Mouse (Mus musculus): ENCODE measurements around the gene Acot7.

Gene Acot7

GRCm38 (mm10) chr4:152182205-152182604 is 4.3 kb downstream of the Acot7 start:
- DNase-seq: no peak

- no peak for DNase-seq
Observed at GRCm38 (mm10) chr4:152184353-152185035, 6.6 kb downstream of the Acot7 start.

GRCm38 (mm10) chr4:152185137-152185509 is 7.2 kb downstream of the Acot7 start:
- peak; percentile 70 for DNase-seq

GRCm38 (mm10) chr4:152185510-152186204 is 7.7 kb downstream of the Acot7 start:
- DNase-seq: peak; percentile 69

- no peak for DNase-seq
Observed at GRCm38 (mm10) chr4:152186205-152187082, 8.5 kb downstream of the Acot7 start.

GRCm38 (mm10) chr4:152187142-152187541 is 9.2 kb downstream of the Acot7 start:
- no peak for DNase-seq

- DNase-seq: no peak
Observed at GRCm38 (mm10) chr4:152188651-152189050, 10.7 kb downstream of the Acot7 start.

GRCm38 (mm10) chr4:152189071-152189470 is 11.1 kb downstream of the Acot7 start:
- DNase-seq: no peak

- DNase-seq: no peak
Observed at GRCm38 (mm10) chr4:152189691-152190090, 11.8 kb downstream of the Acot7 start.

- DNase-seq: no peak
Observed at GRCm38 (mm10) chr4:152190096-152190653, 12.2 kb downstream of the Acot7 start.

GRCm38 (mm10) chr4:152190701-152191100 is 12.8 kb downstream of the Acot7 start:
- no peak for DNase-seq

GRCm38 (mm10) chr4:152192569-152192968 is 14.6 kb downstream of the Acot7 start:
- DNase-seq: peak; percentile 50

GRCm38 (mm10) chr4:152194476-152195175 is 16.7 kb downstream of the Acot7 start:
- DNase-seq: no peak

GRCm38 (mm10) chr4:152196276-152196675 is 18.3 kb downstream of the Acot7 start:
- DNase-seq: no peak

- DNase-seq: no peak
Observed at GRCm38 (mm10) chr4:152197545-152197944, 19.6 kb downstream of the Acot7 start.

GRCm38 (mm10) chr4:152199617-152200016 is 21.7 kb downstream of the Acot7 start:
- DNase-seq: no peak

- DNase-seq: no peak
Observed at GRCm38 (mm10) chr4:152201492-152201891, 23.6 kb downstream of the Acot7 start.

GRCm38 (mm10) chr4:152202418-152202817 is 24.5 kb downstream of the Acot7 start:
- DNase-seq: no peak

GRCm38 (mm10) chr4:152202905-152203304 is 25.0 kb downstream of the Acot7 start:
- no peak for DNase-seq

GRCm38 (mm10) chr4:152204663-152205062 is 26.7 kb downstream of the Acot7 start:
- no peak for DNase-seq

GRCm38 (mm10) chr4:152206199-152206598 is 28.3 kb downstream of the Acot7 start:
- no peak for DNase-seq

GRCm38 (mm10) chr4:152209623-152210022 is 31.7 kb downstream of the Acot7 start:
- no peak for DNase-seq

GRCm38 (mm10) chr4:152212091-152212505 is 34.2 kb downstream of the Acot7 start:
- no peak for DNase-seq
